Mouse (Mus musculus): ENCODE measurements around the gene Fgfr2. TPM values are rescaled to one million over a fixed set of nuclear protein-coding genes. Genes with fewer than 3 reads are reported as not detected.

Gene Fgfr2
- total RNA-seq, 2 experiments from 2014 or later: 35.8 to 40.8 TPM

- intact Hi-C loops (cut with DNase I): no loop called here
- DNase-seq: peak; percentile 81
These were observed 312.8 kb downstream of the Fgfr2 start for GRCm38 (mm10) chr7:132810368-132810767.

- no peak for DNase-seq
- intact Hi-C loops (cut with DNase I): no loop called here
These were observed 313.4 kb downstream of the Fgfr2 start for GRCm38 (mm10) chr7:132809721-132810120.

GRCm38 (mm10) chr7:132808841-132809682, 314.1 kb downstream of the Fgfr2 start:
- peak; percentile 56 for DNase-seq
- intact Hi-C loops (cut with DNase I): no loop called here

DNA sequence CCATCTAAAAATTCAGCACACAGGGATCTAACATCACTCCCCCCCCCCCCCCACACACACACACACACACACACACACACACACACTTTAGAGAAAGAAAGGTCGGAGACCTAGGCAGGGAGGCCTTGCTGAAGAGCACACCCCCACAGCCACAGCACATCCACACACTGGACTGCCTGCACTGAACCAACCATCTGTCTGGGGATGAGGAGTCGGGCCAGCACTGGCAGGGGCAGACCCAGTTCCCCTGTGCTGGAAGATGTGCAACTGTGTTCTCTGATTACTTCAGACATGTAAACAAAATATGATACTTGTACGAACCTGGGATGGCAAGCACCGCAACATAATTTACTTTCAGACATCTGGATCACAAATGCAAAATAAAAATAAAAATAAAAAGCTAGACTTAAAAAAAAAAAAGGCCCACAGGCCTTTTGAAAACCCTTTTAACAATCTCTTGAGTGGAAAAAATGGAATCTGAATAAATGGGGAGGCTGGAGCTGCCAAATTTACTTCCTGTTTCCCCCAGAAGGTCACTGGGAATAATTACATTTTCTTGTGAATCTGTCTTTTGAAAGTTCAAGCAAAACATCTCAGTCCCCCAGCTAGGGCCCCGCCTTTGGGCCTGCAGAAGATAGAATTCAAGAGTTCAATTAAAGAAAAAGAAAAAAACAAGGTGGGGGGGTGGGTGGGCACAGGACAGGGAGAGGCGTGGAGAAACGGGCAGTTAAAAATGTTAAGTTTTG, 314.9 kb downstream of the Fgfr2 start:
- DNase-seq: peak; percentile 58

GRCm38 (mm10) chr7:132806926-132807857, 316.0 kb downstream of the Fgfr2 start:
- peak; percentile 45 for DNase-seq
- intact Hi-C loops (cut with DNase I): no loop called here

More for the DNA sequence above, 314.9 kb downstream of the Fgfr2 start:
- intact Hi-C loops (cut with DNase I): no loop called here

DNA sequence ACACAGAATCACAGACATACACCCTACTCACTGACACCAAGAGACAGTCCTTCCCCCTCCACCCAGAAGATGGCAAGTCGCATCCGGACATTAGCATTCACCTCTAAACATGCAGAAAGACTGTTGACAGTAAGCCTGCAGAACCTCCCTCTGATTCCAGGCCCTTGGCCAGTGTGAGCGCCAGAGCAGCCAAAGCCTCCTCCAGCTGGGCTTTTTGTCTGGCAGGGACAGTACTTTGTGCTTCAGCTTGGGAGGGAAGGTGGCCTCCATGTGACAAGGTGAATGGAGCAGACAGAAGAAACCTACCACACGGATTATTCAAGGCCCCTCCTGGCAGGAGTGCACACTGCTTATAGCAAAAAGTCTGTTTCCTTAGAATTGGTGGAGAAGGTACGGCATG, 316.9 kb downstream of the Fgfr2 start:
- intact Hi-C loops (cut with DNase I): no loop called here
- peak; percentile 83 for DNase-seq

- intact Hi-C loops (cut with DNase I): no loop called here
- no peak for DNase-seq
These were observed 318.2 kb downstream of the Fgfr2 start for GRCm38 (mm10) chr7:132804951-132805350.

- intact Hi-C loops (cut with DNase I): no loop called here
- DNase-seq: no peak
These were observed 318.7 kb downstream of the Fgfr2 start for GRCm38 (mm10) chr7:132804461-132804860.

- no peak for DNase-seq
- intact Hi-C loops (cut with DNase I): no loop called here
These were observed 319.2 kb downstream of the Fgfr2 start for GRCm38 (mm10) chr7:132803962-132804361.

GRCm38 (mm10) chr7:132803336-132803735, 319.8 kb downstream of the Fgfr2 start:
- intact Hi-C loops (cut with DNase I): no loop called here
- no peak for DNase-seq

DNA sequence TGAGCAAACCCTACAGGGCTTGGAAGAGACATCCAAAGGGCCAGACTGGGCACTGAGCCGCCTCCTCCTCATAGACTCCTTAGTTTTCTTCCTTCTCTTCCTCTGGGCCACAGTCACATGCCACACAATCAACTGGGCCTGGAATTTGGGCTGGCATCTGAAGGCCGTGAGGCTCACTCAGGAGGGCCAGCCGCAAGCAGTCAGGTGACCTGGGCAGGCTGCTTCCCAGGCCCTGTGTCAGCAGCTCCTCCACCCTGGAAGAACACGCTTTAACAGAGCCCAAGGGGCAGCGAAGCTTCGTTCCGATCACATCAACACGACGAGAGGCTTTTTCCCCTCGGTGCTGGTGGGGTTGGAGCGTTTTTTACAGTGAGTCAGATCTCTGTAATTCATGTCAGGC, 320.5 kb downstream of the Fgfr2 start:
- intact Hi-C loops (cut with DNase I): no loop called here
- no peak for DNase-seq

- no peak for DNase-seq
- intact Hi-C loops (cut with DNase I): no loop called here
These were observed 321.1 kb downstream of the Fgfr2 start for GRCm38 (mm10) chr7:132802066-132802465.

DNA sequence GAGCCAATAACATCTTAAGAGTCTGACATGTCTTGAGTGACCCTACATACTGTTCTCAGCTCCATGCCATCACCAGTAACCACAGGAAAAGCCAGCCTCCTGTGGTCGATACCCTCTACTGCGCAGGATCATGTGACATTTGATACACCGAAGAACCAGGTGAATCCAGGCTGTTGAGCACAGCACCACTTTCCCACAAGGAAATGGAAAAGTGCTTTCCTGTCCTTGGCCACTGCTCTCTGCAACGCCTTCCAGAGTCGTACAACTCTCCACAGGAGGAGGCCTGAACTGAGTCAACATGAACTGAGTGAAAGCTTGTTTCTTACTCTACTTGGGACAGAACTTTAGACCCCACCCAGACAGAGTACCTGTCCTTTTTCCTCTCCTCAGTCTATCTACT, 321.6 kb downstream of the Fgfr2 start:
- intact Hi-C loops (cut with DNase I): no loop called here
- DNase-seq: no peak

- DNase-seq: no peak
- intact Hi-C loops (cut with DNase I): no loop called here
These were observed 322.3 kb downstream of the Fgfr2 start for GRCm38 (mm10) chr7:132800868-132801267.

DNA sequence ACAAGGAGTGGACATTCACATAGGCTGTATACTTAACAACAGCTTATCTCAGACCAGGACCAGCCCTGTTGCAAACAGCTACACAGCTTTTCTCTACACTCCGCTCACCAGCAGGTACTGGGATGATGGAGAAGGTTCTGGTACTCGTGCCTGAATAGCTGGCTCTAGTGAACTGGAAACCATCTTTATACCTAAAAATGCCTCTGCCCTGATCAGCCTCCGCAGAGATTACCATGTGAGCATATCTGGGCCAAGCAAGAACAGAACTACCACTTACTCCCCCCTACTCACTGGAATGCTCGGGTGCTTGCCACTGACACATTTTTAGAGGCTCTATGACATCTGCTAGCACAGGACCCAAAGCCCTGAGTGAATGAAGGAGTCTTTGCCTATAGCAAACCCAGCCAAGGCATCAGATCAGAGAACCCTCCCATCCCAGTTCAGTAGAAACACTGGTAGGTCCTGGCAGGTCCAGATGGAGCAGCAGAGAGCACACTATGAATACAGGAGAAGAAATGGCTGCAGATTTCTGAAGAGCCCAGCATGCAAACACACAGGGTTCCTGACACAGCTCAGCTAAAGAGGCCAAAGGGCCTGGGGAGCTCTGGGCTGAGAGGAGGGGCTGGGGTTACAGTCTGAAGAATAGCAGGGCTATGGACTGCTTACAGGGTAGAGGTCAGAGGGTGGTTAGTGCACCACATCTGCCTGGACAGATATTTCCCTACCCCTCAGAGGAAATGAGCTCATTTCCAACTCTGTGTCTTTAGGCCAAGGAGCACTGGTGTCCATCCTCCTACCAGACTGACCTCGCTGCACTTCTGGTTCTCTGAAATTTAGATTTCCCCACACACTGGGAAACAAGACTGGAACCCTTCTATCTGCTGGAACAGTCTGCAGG, 323.8 kb downstream of the Fgfr2 start:
- intact Hi-C loops (cut with DNase I): no loop called here
- no peak for DNase-seq

- intact Hi-C loops (cut with DNase I): no loop called here
- DNase-seq: no peak
These were observed 328.0 kb downstream of the Fgfr2 start for GRCm38 (mm10) chr7:132795141-132795540.

GRCm38 (mm10) chr7:132793467-132793866, 329.7 kb downstream of the Fgfr2 start:
- DNase-seq: no peak
- intact Hi-C loops (cut with DNase I): no loop called here

- DNase-seq: peak; percentile 71
- intact Hi-C loops (cut with DNase I): no loop called here
These were observed 332.5 kb downstream of the Fgfr2 start for GRCm38 (mm10) chr7:132790447-132791219.

DNA sequence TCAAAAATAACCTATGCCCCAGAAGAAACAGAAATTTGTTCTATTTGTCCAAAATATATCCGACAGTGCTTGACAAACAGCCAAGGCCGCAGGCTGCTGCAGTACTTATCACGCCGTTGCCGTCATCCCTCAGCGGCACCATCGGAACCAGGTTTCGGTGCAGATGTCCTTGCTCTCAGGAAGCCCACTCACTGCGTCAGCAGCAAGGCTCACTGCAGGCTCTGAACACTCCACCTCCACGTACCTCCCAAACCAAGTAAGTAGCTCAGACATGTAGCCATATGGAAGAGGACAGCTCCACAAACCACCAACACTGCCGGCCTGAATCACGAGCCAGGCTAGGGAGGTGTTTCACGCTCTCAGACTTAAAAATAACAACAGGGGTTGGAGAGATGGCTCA, 334.3 kb downstream of the Fgfr2 start:
- DNase-seq: no peak
- intact Hi-C loops (cut with DNase I): no loop called here

All from left cerebral cortex, postnatal 4 days (tissue).